Mouse (Mus musculus) cerebral cortex, adult 2 months (tissue): ENCODE measurements around the gene Cyp4f39.

Source experiments
- WGBS: fragments of 180-500 bp; shearing (Covaris S2); methylation state at CpG from one replicate; pipeline ENCODE4 v1.1.7; 2018; 5-methylcytosine and 5-hydroxymethylcytosine counted together

Cyp4f39 gene

DNA sequence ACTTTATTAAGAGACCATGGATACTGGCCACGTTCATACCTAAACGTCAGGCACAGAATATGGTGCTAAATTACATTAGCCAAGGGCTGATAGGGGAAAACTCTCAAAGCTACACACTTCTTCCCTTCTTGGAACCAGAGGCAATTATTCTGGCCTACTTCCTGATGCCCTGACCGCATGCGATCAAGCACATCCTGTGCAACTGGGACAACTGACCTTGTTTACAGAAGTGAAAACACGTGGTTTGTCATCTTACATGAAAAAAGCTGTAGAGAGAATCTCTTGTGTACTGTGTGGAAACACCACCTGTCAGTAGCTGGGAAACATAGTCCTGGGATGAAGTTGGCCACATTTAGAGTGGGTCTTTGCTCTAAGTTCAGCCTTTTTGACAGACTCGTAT lies 81.5 kb downstream of the Cyp4f39 start:
- WGBS = 87% methylated on average over 6 of the region's 6 CpGs

- WGBS = 10% methylated on average over 5 of the region's 5 CpGs
These were observed 83.7 kb downstream of the Cyp4f39 start, which contains the start of gene Cyp4f16 for GRCm38 (mm10) chr17:32536051-32536866. Gene Cyp4f16, plus strand, starts transcription at chr17:32536558.

- WGBS = 53% methylated on average over 5 of the region's 5 CpGs
These were observed 84.3 kb downstream of the Cyp4f39 start for GRCm38 (mm10) chr17:32536867-32537250.
